Mouse (Mus musculus) small intestine, adult 2 months (tissue): Measurements from ENCODE around the gene H1foo.

Experiments
- CTCF ChIP-seq: fragments of 200-500 bp; IDR thresholded peaks from 2 replicates; pipeline ENCODE4 v1.5.1; 2012; ENCODE audit warnings: low read depth, mild to moderate bottlenecking, control low read depth, inconsistent platforms, low read length, moderate library complexity, mixed read lengths; ENCODE audit not compliant: insufficient replicate concordance, insufficient read length; ENCODE audit errors: extremely low read depth
- POLR2A ChIP-seq: fragments of 200-500 bp; IDR thresholded peaks from 2 replicates; pipeline ENCODE4 v1.6.1; 2012; ENCODE audit warnings: low read depth, mild to moderate bottlenecking, control low read depth, inconsistent platforms, low read length, moderate library complexity

GRCm38 (mm10) chr6:115927292-115928242 lies 17.2 kb upstream of the H1foo start:
- TF ChIP-seq CTCF (no peak), POLR2A (no peak)
